Mouse (Mus musculus) heart, adult 2 months (tissue): ENCODE data around the gene Adamts9. TPM values are rescaled to one million over a fixed set of nuclear protein-coding genes. Genes with fewer than 3 reads are reported as not detected.

ENCODE experiments used
- DNase-seq, 2 experiments: peaks; one replicate each; pipeline ENCODE4 v3.0.0; 2021
- H3K27ac ChIP-seq: fragments of 200-600 bp; 2 replicates; pipeline ENCODE4 v1.8.1; 2022
- H3K27me3 ChIP-seq: fragments of 200-500 bp; 2 replicates; pipeline ENCODE4 v1.6.1; 2012; ENCODE audit warnings: mild to moderate bottlenecking, low read length, inconsistent platforms, mixed read lengths; ENCODE audit not compliant: control insufficient read depth, insufficient read depth
- H3K36me3 ChIP-seq: fragments of 200-500 bp; 2 replicates; pipeline ENCODE4 v1.6.1; 2012; ENCODE audit warnings: low read length, inconsistent platforms; ENCODE audit not compliant: control insufficient read depth, insufficient read depth
- H3K4me1 ChIP-seq: fragments of 200-500 bp; 2 replicates; pipeline ENCODE4 v1.6.1; 2011; ENCODE audit warnings: low read length; ENCODE audit not compliant: control insufficient read depth, insufficient read depth
- H3K4me3 ChIP-seq: fragments of 200-600 bp; 2 replicates; pipeline ENCODE4 v1.8.1; 2022
- H3K79me2 ChIP-seq: fragments of 200-500 bp; replicated peaks from 2 replicates; pipeline ENCODE4 v1.6.1; 2012; ENCODE audit warnings: mild to moderate bottlenecking, inconsistent platforms, low read length, moderate library complexity, mixed read lengths; ENCODE audit not compliant: control insufficient read depth, insufficient read depth
- H3K9ac ChIP-seq: fragments of 200-500 bp; 2 replicates; pipeline ENCODE4 v1.6.1; 2012; ENCODE audit warnings: low read depth, mild to moderate bottlenecking, control low read depth, inconsistent platforms, low read length, mixed read lengths
- CTCF ChIP-seq: fragments of 200-600 bp; IDR thresholded peaks from 2 replicates; pipeline ENCODE4 v1.8.1; 2022; ENCODE audit warnings: antibody characterized with exemption, mild to moderate bottlenecking, moderate library complexity
- EP300 ChIP-seq: fragments of 200-500 bp; IDR thresholded peaks from 2 replicates; pipeline ENCODE4 v1.6.1; 2011; ENCODE audit warnings: low read depth, low read length, control low read depth; ENCODE audit not compliant: insufficient read depth
- POLR2A ChIP-seq: fragments of 200-500 bp; IDR thresholded peaks from 2 replicates; pipeline ENCODE4 v1.6.1; 2011; ENCODE audit warnings: mild to moderate bottlenecking, low read depth, low read length, control low read depth; ENCODE audit not compliant: insufficient read depth
- WGBS: fragments of 180-500 bp; shearing (Covaris S2); methylation state at CpG from one replicate; pipeline ENCODE4 v1.1.7; 2018; 5-methylcytosine and 5-hydroxymethylcytosine counted together
- intact Hi-C: fragments of 180-260 bp; cut with DNase I; formaldehyde crosslinking; loops from one replicate; pipeline ENCODE4 v1.15.1; 2025
- polyA plus RNA-seq: library from polyadenylated mRNA; depleted of rRNA; stranded (reverse); fragments of >200 nt; gene quantifications from 2 replicates; pipeline ENCODE4 v1.2.3, GENCODE M21; 2012
- total RNA-seq, 2 experiments: library from RNA; stranded (reverse); gene quantifications; 2 replicates each; pipeline ENCODE4 v1.2.3; 2021

Gene Adamts9
- total and polyA plus RNA-seq, 3 experiments, result 5.7 to 17.5 (median 9.6) TPM

DNA sequence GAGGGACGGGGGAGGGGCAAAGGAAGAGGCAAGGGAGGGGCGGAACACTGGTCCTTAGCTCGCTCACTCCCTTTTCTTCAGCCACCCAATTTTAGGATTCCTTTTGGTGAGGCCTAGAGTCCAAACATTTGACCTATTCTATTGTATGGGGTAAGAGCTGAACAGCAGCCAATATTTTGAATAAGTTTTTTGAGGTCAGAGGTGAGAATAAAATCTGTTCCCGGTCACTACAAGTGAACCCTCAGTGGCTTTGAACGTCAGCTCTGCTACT lies 163.4 kb downstream of the Adamts9 start:
- Histone ChIP-seq H3K4me1 (no peaks in the 10 kb centered on the region), H3K27me3 (no peaks in the 10 kb centered on the region), H3K4me3 (no peak overlapping the region), H3K36me3 (no peaks in the 10 kb centered on the region), H3K9ac (no peak overlapping the region), H3K79me2 (no peaks in the 10 kb centered on the region), H3K27ac (no peak overlapping the region)
- no peak for DNase-seq
- intact Hi-C loops, result loop anchor here (10.0 kb wide), 2 partner anchors 285 to 1205 kb away; no protein-coding TSS in a partner anchor
- TF ChIP-seq EP300 (no peak), POLR2A (no peak), CTCF (no peak)
- 41% methylated on average over 5 of the region's 5 CpGs for WGBS

DNA sequence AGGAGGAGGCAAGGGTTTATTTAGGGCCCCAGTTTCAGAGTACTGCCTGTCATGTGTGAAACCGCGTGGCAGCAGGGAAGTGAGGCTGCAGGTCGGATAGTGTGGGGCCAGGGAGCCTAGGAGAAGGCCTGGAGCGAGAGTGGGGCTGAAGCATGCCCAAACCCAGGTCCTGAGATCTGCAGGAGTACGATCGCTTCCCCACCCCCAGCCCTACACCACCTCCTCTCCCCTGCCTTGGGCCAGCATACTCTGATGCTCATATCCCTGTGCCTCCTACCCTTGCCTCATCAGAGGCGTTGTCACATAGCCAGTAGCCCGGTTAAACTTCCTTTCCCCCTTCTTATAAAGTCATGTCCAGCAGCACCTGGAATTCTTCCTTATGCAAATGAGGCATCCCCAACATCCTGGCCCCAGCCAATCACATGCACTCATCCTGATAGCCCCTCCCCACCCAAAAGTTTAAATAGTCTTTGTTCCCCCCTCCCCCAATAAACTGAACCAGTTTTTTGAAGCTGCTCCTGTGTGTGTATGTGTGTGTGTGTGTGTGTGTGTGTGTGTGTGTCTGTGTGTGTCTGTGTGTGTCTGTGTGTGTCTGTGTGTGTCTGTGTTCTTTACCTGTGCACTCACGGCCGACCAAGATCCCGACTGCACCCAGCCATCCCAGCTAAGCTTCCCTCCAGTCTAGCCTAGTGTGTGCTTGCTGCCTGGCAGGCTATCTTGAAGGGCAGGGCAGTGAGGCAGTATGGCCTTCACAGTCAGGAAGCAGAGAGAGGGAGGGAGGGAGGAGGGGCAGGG lies 164.0 kb downstream of the Adamts9 start:
- H3K4me1 ChIP-seq, result no peaks in the 10 kb centered on the region
- no peaks in the 10 kb centered on the region for H3K27me3 ChIP-seq
- H3K36me3 ChIP-seq, result no peaks in the 10 kb centered on the region
- no peak overlapping the region for H3K4me3 ChIP-seq
- H3K27ac ChIP-seq, result no peak overlapping the region
- intact Hi-C loops, result no loop called here
- no peaks in the 10 kb centered on the region for H3K79me2 ChIP-seq
- TF ChIP-seq CTCF (no peak), POLR2A (no peak), EP300 (no peak)
- 78% methylated on average over 11 of the region's 11 CpGs for WGBS
- DNase-seq, result no peak
- H3K9ac ChIP-seq, result no peak overlapping the region

DNA sequence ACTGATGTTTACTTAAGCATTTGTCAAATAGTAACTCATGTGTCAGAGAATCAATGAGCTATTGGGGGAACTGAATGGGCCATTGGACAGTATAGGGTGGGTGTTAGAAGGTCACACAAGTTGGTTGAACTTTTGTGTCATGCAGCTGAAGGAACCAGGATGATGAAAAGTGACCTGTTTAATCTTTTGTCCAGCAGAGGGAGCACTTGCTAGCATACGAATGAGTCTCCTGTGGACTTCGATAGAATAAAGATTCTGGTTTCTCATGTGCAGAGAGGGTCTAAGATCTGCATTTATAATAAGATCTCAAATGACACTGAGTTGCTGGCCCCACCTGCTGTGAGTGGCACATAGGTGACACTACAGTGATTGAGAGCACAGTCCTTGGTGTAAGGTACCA lies 166.9 kb downstream of the Adamts9 start:
- TF ChIP-seq EP300 (no peak), CTCF (peak; percentile 84)
- no peak for DNase-seq
- intact Hi-C loops, result no loop called here

DNA sequence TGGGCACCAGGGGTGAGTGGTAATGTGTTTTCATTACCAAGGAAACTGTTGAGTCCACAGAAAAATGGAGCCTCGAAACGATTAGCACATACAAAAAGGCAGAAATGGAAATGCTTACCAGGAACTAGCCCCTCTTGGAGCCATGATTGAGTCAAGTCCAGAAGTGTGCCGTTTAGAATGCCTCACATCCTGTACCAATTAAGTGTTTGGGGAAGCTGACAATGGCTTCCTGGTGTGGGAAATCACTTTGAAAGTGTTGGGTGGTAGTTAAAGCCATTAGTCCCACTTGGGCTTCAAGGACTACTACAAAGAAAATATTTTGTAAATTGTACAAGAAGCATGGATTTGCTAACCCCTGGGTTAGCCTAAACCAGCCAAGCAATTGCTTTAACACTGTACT lies 180.9 kb downstream of the Adamts9 start:
- H3K4me1 ChIP-seq, result no peaks in the 10 kb centered on the region
- TF ChIP-seq EP300 (no peak), CTCF (no peak), POLR2A (no peak)
- WGBS, result 27% methylated on average over 3 of the region's 3 CpGs
- no peaks in the 10 kb centered on the region for H3K27me3 ChIP-seq
- no peak for DNase-seq
- no peak overlapping the region for H3K4me3 ChIP-seq
- H3K27ac ChIP-seq, result no peak overlapping the region
- no peaks in the 10 kb centered on the region for H3K36me3 ChIP-seq
- intact Hi-C loops, result no loop called here
- H3K9ac ChIP-seq, result no peak overlapping the region
- no peaks in the 10 kb centered on the region for H3K79me2 ChIP-seq

More for the DNA sequence above, 166.9 kb downstream of the Adamts9 start:
- H3K79me2 ChIP-seq, result no peaks in the 10 kb centered on the region
- no peaks in the 10 kb centered on the region for H3K27me3 ChIP-seq
- no peaks in the 10 kb centered on the region for H3K4me1 ChIP-seq
- H3K36me3 ChIP-seq, result no peaks in the 10 kb centered on the region; the same call in 1 of the 2 replicates
- WGBS, result 12% methylated on average over 2 of the region's 2 CpGs
- H3K4me3 ChIP-seq, result no peak overlapping the region
- no peak overlapping the region for H3K9ac ChIP-seq
- no peak overlapping the region for H3K27ac ChIP-seq

DNA sequence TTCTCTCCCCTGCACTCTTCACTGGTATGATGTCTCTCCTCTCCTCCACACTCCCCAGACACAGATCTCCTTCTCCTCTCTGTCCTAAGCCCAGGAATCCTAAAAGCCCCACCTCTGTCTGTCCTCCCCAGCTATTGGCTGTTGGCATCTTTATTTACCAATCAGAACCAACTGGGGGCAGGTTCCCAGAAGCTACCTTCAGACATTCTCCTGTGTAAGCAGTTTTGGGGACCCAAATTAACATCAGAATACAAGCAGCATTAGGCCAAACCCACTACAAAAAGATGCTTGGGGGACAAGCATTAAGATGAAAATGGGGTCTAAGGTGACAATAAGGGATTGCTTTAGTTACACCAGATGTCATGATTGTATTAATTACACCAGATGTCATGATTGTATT lies 183.7 kb downstream of the Adamts9 start:
- no peak overlapping the region for H3K4me3 ChIP-seq
- no peak for DNase-seq
- intact Hi-C loops, result no loop called here
- no peak overlapping the region for H3K27ac ChIP-seq
- H3K9ac ChIP-seq, result no peak overlapping the region
- no peaks in the 10 kb centered on the region for H3K36me3 ChIP-seq
- H3K79me2 ChIP-seq, result no peaks in the 10 kb centered on the region
- H3K4me1 ChIP-seq, result no peaks in the 10 kb centered on the region
- TF ChIP-seq CTCF, result no peak
- no peak for TF ChIP-seq POLR2A
- TF ChIP-seq EP300, result no peak
- H3K27me3 ChIP-seq, result no peaks in the 10 kb centered on the region

DNA sequence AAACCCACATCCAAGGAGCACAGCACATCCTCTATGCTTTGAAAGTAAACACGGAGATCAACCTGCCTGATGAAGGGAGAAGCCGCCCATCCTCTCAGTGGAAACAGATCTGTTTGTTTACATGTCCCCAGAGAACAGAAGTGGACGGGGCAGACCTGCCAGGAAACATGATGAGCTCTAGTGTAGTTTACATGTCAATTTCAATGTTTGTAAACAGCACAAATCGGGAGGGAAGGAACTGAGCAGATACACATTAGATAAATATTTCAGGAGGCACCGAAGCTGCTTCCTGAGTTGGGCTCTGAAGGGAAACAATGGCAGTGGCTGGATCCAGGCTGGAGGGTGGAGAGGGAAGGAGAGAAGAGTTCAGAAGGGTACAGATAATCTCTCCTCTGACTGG lies 187.5 kb downstream of the Adamts9 start:
- H3K4me3 ChIP-seq, result no peak overlapping the region
- intact Hi-C loops, result no loop called here
- no peaks in the 10 kb centered on the region for H3K4me1 ChIP-seq
- no peak for TF ChIP-seq POLR2A
- TF ChIP-seq EP300, result no peak
- no peak for TF ChIP-seq CTCF
- H3K36me3 ChIP-seq, result no peaks in the 10 kb centered on the region
- H3K79me2 ChIP-seq, result no peaks in the 10 kb centered on the region
- H3K9ac ChIP-seq, result no peak overlapping the region
- H3K27me3 ChIP-seq, result no peaks in the 10 kb centered on the region
- no peak for DNase-seq
- no peak overlapping the region for H3K27ac ChIP-seq
- WGBS, result 27% methylated on average over 5 of the region's 5 CpGs
